Mouse (Mus musculus): Measurements from ENCODE around the gene Plekhg5. TPM values are rescaled to one million over a fixed set of nuclear protein-coding genes. Genes with fewer than 3 reads are reported as not detected.

Gene Plekhg5
- polyA plus RNA-seq, 1 experiment from 2014 or later: 20.9 TPM

DNA sequence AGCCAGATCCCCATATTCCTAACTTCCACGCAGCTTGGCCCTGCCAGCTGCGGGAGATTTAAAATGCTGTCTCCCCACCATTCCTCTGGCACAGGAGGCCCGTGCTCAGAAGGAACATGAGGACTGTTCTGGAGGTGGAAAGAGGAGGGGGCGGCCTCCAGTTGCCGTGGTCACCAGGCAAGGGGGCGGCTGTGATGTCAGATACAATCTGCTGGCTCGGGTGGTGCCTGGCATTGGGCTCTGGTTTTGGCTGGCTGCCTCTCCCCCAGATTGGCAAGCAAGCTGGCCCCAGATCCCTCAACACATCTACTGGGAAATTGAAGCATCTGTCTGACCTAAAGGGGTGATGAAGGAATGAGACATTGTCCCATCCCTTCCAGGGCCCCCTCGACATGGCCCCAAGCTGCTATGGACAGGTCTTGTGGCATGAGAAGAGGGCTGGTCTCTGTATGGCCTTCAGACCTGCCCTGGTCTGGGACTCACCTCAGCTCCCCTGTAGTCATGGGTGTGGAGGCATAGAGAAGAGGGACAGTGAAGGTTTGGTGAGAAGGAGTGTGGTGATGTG, 16.3 kb downstream of the Plekhg5 start:
- 41% methylated on average over 8 of the region's 8 CpGs for WGBS
- H3K27me3 ChIP-seq: no peaks in the 10 kb centered on the region
- H3K9ac ChIP-seq: no peak overlapping the region
- H3K36me3 ChIP-seq: peaks cover 2% of the 10 kb centered on the region; the same call in 1 of the 2 replicates
- no peak overlapping the region for H3K4me3 ChIP-seq (replicated peaks)
- peaks cover 41% of the 10 kb centered on the region for H3K4me1 ChIP-seq
- no peak for ATAC-seq (replicated peaks; ENCODE audit: low FRiP score)
- H3K4me2 ChIP-seq: peak overlapping the region; percentile 90; the same call in 1 of the 2 replicates
- no peak overlapping the region for H3K27ac ChIP-seq
- H3K9me3 ChIP-seq (replicated peaks): no peaks in the 10 kb centered on the region

DNA sequence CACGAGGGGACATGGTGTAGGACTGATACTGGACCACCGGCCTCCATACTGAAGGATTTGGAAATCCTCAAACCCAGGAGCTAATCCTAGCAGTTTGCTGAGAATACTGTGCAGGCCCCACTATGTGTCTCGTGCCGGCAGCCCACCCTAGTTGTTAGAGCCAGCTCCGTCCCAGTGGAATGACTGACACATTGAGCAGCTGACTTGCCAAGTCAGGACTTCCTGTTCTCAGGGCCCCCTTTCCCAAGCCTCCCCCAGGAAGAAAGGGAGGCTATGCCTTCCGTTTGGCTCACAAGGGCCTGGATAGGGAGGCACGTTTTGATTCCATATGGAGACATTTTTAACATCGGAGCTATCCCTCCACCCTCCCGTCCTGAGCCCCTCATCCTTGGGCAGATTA, 17.9 kb downstream of the Plekhg5 start:
- H3K4me3 ChIP-seq (replicated peaks): no peak overlapping the region
- ATAC-seq (replicated peaks; ENCODE audit: low FRiP score): no peak
- no peak overlapping the region for H3K9ac ChIP-seq
- H3K27ac ChIP-seq: no peak overlapping the region
- WGBS: 80% methylated on average over 9 of the region's 9 CpGs
- no peak overlapping the region for H3K4me2 ChIP-seq
- H3K27me3 ChIP-seq: no peaks in the 10 kb centered on the region
- no peaks in the 10 kb centered on the region for H3K9me3 ChIP-seq (replicated peaks)
- H3K36me3 ChIP-seq: peaks cover 2% of the 10 kb centered on the region; the same call in 1 of the 2 replicates
- H3K4me1 ChIP-seq: peaks cover 41% of the 10 kb centered on the region

DNA sequence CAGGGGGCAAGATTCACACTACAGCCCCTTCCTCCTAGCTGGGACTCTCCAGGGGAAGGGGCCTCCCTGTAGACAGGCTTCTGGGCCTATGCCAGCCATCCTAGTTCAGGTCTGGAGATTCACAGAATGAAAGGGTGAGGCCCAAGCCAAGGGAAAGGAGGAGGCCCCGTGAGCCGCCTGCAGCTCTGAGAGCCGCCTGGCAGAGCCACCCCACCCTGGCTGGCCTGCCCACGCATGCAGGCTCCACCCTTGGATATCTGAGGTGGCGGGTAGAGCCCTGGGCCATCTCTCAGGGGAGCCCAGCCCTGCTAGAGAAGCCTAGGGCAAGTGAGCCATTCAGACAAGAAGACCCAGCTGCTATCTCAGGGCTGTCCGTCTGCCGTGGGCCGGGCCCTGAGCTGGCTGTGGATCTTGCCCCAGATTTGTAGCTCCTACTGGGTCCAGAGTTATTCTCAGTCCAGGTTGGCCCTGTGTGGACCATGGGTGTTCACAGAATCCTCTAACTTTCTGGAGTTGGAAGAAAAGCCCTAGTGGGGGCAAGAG, 20.5 kb downstream of the Plekhg5 start:
- Histone ChIP-seq H3K9ac (no peak overlapping the region), H3K9me3 (replicated peaks) (no peaks in the 10 kb centered on the region), H3K27me3 (no peaks in the 10 kb centered on the region), H3K4me3 (replicated peaks) (no peak overlapping the region), H3K36me3 (peaks cover 2% of the 10 kb centered on the region; the same call in 1 of the 2 replicates), H3K27ac (peak overlapping the region; percentile 42; the same call in 1 of the 2 replicates), H3K4me2 (no peak overlapping the region), H3K4me1 (peaks cover 54% of the 10 kb centered on the region)
- ATAC-seq (replicated peaks; ENCODE audit: low FRiP score): peak; percentile 68
- 48% methylated on average over 8 of the region's 8 CpGs for WGBS

DNA sequence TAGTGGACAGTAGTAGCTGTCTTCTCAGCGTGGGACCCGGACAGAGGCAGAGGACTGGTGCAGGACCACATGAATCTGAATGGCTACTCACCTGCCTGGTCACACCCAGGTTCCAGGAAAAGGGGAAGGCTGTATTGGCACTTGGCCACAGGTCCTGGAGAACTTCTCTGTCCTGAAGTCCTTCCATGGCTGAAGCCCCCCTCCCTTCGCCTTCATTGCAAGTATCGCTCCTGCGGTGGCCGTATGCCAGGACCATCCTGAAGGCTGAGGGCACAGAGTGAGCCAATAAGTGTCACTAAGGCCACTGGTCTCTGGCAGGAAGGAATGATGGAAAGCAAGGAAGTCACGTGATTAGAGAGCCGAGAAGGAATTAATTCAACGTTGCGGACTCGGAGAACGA, 21.9 kb downstream of the Plekhg5 start:
- H3K4me1 ChIP-seq: peaks cover 51% of the 10 kb centered on the region
- WGBS: 84% methylated on average over 12 of the region's 12 CpGs
- no peak for ATAC-seq (replicated peaks; ENCODE audit: low FRiP score)
- H3K4me3 ChIP-seq (replicated peaks): no peak overlapping the region
- no peaks in the 10 kb centered on the region for H3K27me3 ChIP-seq
- no peak overlapping the region for H3K4me2 ChIP-seq
- H3K36me3 ChIP-seq: peaks cover 2% of the 10 kb centered on the region; the same call in 1 of the 2 replicates
- H3K27ac ChIP-seq: no peak overlapping the region
- H3K9ac ChIP-seq: no peak overlapping the region
- no peaks in the 10 kb centered on the region for H3K9me3 ChIP-seq (replicated peaks)

DNA sequence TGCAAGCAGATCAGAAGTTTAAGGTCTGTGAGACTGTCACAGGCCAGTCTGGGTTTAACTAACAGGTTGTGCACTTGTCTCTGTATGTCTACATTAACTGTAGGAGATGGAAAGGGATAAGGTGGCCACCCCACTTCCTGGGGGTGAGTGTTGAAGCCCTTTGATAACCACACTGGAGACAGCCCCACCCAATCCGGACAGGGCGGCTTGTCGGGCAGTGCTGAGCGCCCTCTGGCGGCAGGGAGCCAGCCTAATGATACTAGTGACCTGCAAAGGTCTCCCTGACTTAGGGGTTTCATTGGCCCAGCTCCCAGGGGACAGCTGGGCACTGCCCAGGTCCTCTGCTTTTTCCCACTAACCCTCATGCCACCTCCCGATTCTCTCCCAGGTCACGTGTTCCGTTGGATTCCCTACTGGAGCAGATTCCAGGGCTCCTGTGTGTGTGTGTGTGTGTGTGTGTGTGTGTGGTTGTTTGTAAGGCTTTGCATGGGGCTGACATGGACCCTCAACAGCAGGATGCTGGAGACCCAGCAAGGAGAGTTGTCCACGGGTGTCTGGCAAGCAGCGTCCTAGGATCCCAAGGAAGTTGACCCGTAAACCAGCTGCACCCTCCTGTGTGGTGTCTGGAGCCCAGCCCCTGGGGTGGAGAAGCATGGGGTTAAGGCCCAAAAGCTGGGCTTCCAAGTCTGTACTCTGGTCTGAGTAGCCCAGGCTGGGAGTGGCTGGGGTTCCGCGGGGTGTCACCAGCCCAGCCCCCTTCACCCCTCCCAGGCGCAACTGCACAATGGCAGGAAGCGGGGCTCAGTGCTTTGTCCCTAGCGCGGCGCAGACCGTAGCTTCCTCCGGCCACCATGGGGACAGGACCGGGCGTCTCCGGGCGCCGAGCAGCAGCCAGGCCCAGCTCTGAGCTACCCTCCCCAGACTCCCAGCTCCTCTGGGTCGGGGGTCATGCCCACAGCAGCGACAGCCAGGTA, 23.9 kb downstream of the Plekhg5 start:
- H3K9me3 ChIP-seq (replicated peaks): no peaks in the 10 kb centered on the region
- ATAC-seq (replicated peaks; ENCODE audit: low FRiP score): peak; percentile 40
- H3K4me2 ChIP-seq: peak overlapping the region; percentile 37
- H3K4me3 ChIP-seq (replicated peaks): peak overlapping the region; percentile 34
- H3K4me1 ChIP-seq: peaks cover 59% of the 10 kb centered on the region
- WGBS: 35% methylated on average over 27 of the region's 27 CpGs
- H3K9ac ChIP-seq: peak overlapping the region; percentile 32
- peak overlapping the region; percentile 78 for H3K27ac ChIP-seq
- no peaks in the 10 kb centered on the region for H3K36me3 ChIP-seq
- no peaks in the 10 kb centered on the region for H3K27me3 ChIP-seq

DNA sequence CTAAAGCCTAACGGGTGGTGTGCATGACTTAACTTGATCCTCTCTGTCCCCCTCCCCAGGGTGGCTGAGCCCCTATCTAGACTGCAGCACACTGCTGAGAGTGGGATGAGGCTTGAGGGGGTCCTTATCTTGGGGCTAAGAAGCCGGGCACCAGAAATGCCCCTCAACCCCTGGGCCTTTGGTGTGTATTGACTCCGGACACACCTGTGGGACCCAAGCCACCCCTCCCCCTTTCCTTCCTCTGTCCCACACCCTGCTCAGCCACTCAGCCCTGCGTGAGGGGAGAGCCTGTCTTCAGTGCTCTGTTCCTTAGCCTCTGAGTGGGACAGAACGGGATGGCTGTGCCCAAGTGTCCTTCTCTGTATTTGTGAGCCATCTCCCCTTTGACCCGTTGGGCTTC, 24.6 kb downstream of the Plekhg5 start:
- Histone ChIP-seq H3K4me2 (peak overlapping the region; percentile 37), H3K9me3 (replicated peaks) (no peaks in the 10 kb centered on the region), H3K36me3 (peaks cover under 1% of the 10 kb centered on the region), H3K4me1 (peaks cover 66% of the 10 kb centered on the region), H3K4me3 (replicated peaks) (peak overlapping the region; percentile 34), H3K9ac (peak overlapping the region; percentile 32), H3K27ac (peak overlapping the region; percentile 65), H3K27me3 (no peaks in the 10 kb centered on the region)
- 51% methylated on average over 6 of the region's 6 CpGs for WGBS
- ATAC-seq (replicated peaks; ENCODE audit: low FRiP score): 0 out of 2 replicates have a peak, but pooled peaks have one; percentile 5

DNA sequence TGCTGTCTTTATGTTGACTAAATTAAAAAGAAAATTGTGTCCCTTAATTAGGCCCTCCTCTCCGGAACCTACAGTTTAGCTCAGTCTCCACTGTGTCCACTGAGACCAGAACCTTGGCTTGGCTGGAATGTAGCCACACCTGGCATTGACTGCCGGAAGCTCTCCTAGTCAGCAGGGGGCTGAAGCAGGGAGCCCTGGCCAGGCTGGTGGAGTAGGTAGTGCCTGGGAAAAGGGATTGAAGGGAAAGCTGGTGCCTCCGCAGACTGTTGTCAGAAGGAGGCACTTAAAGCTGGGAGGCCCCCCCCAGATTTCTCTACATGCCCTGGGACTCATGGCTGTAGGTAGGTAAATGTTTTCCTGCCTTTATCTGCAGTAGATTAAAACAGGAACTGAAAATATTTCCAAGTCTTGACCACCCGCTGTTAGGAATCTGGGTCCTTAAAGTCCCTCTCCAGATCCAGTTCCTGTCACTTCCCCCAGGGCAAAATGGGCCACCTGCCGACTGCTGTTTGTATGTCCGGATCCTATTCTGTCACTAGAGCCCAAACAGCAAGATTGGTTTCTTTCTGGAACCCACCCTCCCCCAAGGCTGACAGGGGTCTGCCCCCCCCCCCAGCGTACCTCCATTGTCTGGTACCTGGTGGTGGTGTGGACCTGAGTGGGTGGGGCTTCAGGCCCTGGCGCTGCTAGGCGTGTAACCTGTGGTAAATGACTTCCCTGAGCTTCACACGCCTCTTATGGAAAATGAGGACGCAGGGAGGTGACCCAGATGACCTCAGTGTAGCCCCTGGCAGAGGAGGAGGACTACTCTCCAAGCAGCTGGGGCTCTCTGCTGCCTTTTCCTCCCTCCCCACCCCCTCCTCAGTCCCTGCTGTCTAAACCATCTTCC, 25.9 kb downstream of the Plekhg5 start:
- Histone ChIP-seq H3K9ac (no peak overlapping the region), H3K9me3 (replicated peaks) (no peaks in the 10 kb centered on the region), H3K27me3 (no peaks in the 10 kb centered on the region), H3K4me1 (peaks cover 66% of the 10 kb centered on the region), H3K27ac (peak overlapping the region; percentile 48), H3K4me2 (peak overlapping the region; percentile 37), H3K4me3 (replicated peaks) (peak overlapping the region; percentile 34), H3K36me3 (peaks cover 13% of the 10 kb centered on the region)
- 31% methylated on average over 11 of the region's 11 CpGs for WGBS
- ATAC-seq (replicated peaks; ENCODE audit: low FRiP score): no peak

DNA sequence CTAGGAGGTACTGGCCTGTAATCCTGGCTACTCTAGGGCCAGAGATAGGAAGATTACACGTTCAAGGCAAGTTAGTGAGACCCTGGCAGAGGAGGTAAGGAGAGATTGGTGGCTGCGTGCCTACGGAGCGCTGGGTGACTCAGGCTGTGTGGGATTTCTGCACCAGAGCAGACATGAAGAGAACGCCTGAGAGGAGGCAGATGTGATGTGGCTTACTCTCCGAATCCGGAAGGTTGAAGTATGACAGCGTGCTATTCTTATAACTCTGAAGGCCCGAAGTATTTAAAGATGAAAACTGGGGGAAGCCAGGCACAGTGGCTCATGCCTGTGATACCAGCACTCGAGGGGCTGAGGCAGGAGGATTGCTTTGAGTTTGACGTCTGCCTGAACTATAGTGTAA, 28.2 kb downstream of the Plekhg5 start:
- no peak overlapping the region for H3K4me3 ChIP-seq (replicated peaks)
- no peaks in the 10 kb centered on the region for H3K9me3 ChIP-seq (replicated peaks)
- H3K4me2 ChIP-seq: 0 out of 2 replicates have a peak overlapping the region, but pooled peaks have one; percentile 7
- ATAC-seq (replicated peaks; ENCODE audit: low FRiP score): no peak
- H3K27me3 ChIP-seq: no peaks in the 10 kb centered on the region
- peaks cover 35% of the 10 kb centered on the region for H3K36me3 ChIP-seq
- H3K4me1 ChIP-seq: peaks cover 67% of the 10 kb centered on the region
- H3K27ac ChIP-seq: peak overlapping the region; percentile 77
- WGBS: 56% methylated on average over 11 of the region's 11 CpGs
- H3K9ac ChIP-seq: no peak overlapping the region

DNA sequence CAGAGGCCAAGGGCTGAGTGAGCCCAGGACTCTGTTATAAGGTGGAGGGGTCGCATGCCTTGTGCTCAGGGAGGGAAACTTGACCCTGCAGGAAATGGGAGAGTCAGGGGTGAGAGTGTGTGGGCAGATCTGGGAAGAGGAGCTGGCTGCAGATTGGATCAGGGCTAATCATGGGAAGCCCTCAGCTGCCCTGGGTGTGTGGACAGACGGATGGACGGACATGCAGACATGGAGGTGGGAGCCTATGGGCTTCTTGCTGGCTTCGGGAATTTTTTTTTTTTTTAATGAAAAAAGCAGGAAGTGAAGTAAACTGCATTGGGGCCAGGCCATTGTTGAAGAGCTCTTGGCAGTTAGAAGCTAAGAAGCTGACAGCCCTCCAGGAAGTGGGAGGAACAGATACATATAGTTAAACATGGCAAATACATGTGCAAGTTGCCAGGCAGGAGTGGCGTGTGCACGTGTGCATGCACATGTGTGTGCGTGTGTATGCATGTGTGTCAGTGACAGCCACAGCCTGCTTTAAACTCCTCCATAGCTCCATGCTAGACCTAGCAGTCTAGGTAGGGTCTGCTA, 28.9 kb downstream of the Plekhg5 start:
- peak overlapping the region; percentile 77 for H3K27ac ChIP-seq
- H3K27me3 ChIP-seq: no peaks in the 10 kb centered on the region
- ATAC-seq (replicated peaks; ENCODE audit: low FRiP score): 0 out of 2 replicates have a peak, but pooled peaks have one; percentile 19
- H3K9ac ChIP-seq: no peak overlapping the region
- WGBS: 25% methylated on average over 7 of the region's 7 CpGs
- no peaks in the 10 kb centered on the region for H3K9me3 ChIP-seq (replicated peaks)
- peak overlapping the region; percentile 7; the same call in 1 of the 2 replicates for H3K4me2 ChIP-seq
- H3K4me3 ChIP-seq (replicated peaks): no peak overlapping the region
- peaks cover 62% of the 10 kb centered on the region for H3K4me1 ChIP-seq
- peaks cover 40% of the 10 kb centered on the region for H3K36me3 ChIP-seq

DNA sequence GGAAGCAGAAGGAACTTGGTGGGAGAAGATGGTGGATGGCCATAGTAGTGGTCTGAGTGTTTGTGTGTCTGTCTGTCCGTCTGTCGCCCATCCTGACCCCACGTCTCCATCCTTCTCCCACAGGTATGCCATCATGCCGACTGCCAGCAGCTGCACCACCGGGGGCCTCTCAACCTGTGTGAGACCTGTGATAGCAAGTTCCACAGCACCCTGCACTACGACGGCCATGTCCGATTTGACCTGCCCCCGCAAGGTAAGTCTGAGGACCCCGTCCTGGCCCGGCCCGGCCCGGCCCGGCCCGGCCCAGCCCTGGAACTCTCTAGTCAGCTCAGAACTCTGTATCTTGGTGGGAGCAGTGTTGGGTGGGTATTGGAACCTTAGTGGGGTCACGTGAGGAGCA, 29.6 kb downstream of the Plekhg5 start:
- Histone ChIP-seq H3K27ac (no peak overlapping the region), H3K36me3 (peaks cover 46% of the 10 kb centered on the region), H3K27me3 (no peaks in the 10 kb centered on the region), H3K9me3 (replicated peaks) (no peaks in the 10 kb centered on the region), H3K4me3 (replicated peaks) (no peak overlapping the region), H3K9ac (no peak overlapping the region), H3K4me1 (peaks cover 57% of the 10 kb centered on the region), H3K4me2 (no peak overlapping the region)
- 93% methylated on average over 16 of the region's 16 CpGs for WGBS
- ATAC-seq (replicated peaks; ENCODE audit: low FRiP score): no peak

DNA sequence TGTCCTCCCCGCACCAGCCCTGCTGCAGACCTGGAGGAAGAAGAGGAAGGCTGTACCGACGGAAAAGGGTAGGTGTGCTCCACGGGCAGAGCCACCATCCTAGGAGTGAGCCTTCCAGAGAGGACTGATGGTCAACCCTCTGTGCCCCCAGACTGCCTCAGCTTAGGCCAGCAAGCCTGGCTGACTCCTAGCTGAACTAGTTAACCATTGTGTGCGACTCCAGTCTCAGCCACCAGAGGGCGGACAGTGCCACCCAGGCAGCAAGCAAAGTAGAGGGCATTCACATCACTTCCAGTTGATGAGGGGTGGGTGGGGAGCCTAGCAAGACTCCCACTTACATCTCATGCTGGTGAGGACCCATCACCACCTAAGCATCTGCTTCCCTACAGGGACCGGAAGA, 30.7 kb downstream of the Plekhg5 start:
- no peak overlapping the region for H3K4me2 ChIP-seq
- H3K9ac ChIP-seq: no peak overlapping the region
- peaks cover 48% of the 10 kb centered on the region for H3K36me3 ChIP-seq
- peaks cover 58% of the 10 kb centered on the region for H3K4me1 ChIP-seq
- H3K27me3 ChIP-seq: no peaks in the 10 kb centered on the region
- no peak overlapping the region for H3K4me3 ChIP-seq (replicated peaks)
- WGBS: 42% methylated on average over 7 of the region's 7 CpGs
- ATAC-seq (replicated peaks; ENCODE audit: low FRiP score): no peak
- H3K27ac ChIP-seq: no peak overlapping the region
- H3K9me3 ChIP-seq (replicated peaks): no peaks in the 10 kb centered on the region
